Mouse (Mus musculus): ENCODE results near the gene Sh3bgrl2. TPM values are rescaled to one million over a fixed set of nuclear protein-coding genes. Genes with fewer than 3 reads are reported as not detected.

Sh3bgrl2 gene
- polyA plus RNA-seq, 1 experiment: 23.1 TPM

DNA sequence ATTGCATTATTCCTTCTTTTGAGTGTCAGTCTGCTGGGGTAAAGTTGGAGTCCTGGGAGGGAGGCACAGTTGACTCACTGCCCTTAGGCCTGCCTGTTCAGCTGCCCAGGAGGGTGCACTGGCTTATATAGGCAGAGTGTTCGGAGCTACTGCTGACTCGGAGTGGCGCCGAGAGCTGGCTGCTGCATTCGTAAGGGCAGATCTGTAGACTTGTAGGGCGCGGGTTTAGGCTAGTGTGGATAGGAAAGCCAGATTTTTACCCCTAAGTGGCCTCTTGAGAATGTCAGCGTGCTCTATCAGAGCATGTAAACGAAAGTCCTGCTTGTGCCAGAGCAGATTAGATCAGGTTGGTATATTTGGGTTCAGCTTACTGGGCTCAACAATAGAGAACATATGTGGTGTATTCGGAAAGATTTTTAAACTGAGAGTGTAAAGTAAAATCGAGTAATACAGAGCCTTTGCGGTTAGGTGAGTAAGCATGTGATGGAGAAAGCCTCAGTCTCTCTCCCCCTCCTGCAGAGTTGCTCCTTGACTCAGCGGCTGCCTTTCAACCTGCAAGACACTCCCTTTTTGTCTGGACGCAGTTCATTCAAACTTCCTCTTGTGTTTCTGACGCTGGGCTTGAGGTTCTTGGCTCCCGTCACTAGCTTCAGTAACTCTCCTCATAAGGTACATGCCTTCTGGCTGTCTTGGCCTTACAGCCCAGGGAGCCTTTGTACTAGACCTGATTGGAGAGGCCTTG is 15.9 kb downstream of the Sh3bgrl2 start:
- Histone ChIP-seq H3K4me1 (ENCODE audit: control insufficient read depth, insufficient read depth, low read length) (peaks cover 3% of the 10 kb centered on the region), H3K27ac (ENCODE audit: insufficient read depth, low read length) (no peak overlapping the region)

DNA sequence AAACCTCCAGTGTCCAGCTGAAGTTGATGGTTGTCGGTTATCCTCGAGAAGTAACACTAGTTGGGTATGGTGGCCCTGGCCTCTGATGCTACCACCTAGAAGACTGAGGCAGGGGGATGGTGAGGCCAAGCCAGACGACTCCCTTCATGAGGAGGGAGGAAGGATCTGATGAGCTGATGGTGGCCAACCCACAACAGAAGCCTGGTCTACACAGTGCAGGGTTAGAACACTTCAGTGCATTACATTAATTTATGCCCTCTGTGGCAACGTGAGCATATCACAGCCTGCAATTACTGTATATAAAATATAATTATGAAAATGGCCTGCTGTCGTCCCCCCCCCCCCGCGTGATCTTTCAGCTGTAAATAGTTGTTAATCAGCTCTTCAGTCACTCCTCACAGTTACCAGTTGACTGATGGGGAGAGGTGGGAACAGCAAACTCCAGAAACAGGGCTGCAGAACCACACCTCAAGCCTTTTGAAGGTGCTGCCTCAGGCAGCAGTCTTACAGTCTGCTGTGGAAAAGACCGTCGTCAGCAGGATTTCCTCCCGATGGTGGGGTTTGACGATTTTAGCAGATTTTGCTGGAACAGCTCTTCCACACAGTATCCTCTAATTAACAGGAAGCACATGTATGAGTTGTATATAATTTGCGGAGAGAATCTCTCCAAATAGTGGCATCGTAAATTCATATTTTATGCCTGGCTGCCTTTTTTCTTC is 17.0 kb downstream of the Sh3bgrl2 start:
- Histone ChIP-seq H3K4me1 (ENCODE audit: control insufficient read depth, insufficient read depth, low read length) (peaks cover 3% of the 10 kb centered on the region), H3K4me3 (ENCODE audit: low read depth, low read length) (no peak overlapping the region), H3K9ac (ENCODE audit: low read depth, poor library complexity, severe bottlenecking) (no peak overlapping the region), H3K27me3 (ENCODE audit: control insufficient read depth, insufficient read depth, low read length, poor library complexity, severe bottlenecking) (no peaks in the 10 kb centered on the region), H3K9me3 (replicated peaks; ENCODE audit: control insufficient read depth, insufficient read depth, low read length, poor library complexity, severe bottlenecking) (no peaks in the 10 kb centered on the region), H3K36me3 (ENCODE audit: control insufficient read depth, insufficient read depth, low read length, poor library complexity, severe bottlenecking) (no peaks in the 10 kb centered on the region), H3K27ac (ENCODE audit: insufficient read depth, low read length) (no peak overlapping the region)
- no peak for TF ChIP-seq CTCF (IDR thresholded peaks at IDR 0.05; ENCODE audit: low read depth, low read length)
- TF ChIP-seq POLR2A (IDR thresholded peaks at IDR 0.05; ENCODE audit: insufficient read depth, low read length): no peak

More for the DNA sequence above, 15.9 kb downstream of the Sh3bgrl2 start:
- Histone ChIP-seq H3K9me3 (replicated peaks; ENCODE audit: control insufficient read depth, insufficient read depth, low read length, poor library complexity, severe bottlenecking) (no peaks in the 10 kb centered on the region), H3K27me3 (ENCODE audit: control insufficient read depth, insufficient read depth, low read length, poor library complexity, severe bottlenecking) (no peaks in the 10 kb centered on the region), H3K36me3 (ENCODE audit: control insufficient read depth, insufficient read depth, low read length, poor library complexity, severe bottlenecking) (no peaks in the 10 kb centered on the region), H3K4me3 (ENCODE audit: low read depth, low read length) (no peak overlapping the region), H3K9ac (ENCODE audit: low read depth, poor library complexity, severe bottlenecking) (no peak overlapping the region)
- TF ChIP-seq POLR2A (IDR thresholded peaks at IDR 0.05; ENCODE audit: insufficient read depth, low read length): no peak
- TF ChIP-seq EP300 (IDR thresholded peaks at IDR 0.05; ENCODE audit: insufficient read depth, low read depth, low read length): no peak
- no peak for TF ChIP-seq CTCF (IDR thresholded peaks at IDR 0.05; ENCODE audit: low read depth, low read length)

DNA sequence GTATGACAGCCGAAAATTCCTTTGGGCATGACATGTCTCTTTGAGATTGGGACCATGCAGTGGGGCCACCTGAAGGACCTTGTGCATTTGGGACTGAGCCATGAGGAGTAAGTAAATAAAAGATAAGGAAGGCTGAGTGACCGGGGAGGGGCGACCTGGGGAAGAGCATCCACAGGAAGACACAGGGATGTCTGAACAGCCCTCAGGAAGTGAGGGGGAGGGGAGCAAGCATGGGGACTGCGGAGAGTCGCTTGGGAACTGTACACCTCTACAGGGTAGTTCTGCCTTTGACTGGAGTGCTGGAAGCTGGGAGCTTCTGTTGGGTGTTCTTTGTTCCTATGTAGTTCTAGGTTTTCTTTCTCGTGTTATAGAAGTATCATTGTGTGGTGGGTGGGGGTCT is 18.0 kb downstream of the Sh3bgrl2 start:
- no peak overlapping the region for H3K27ac ChIP-seq (ENCODE audit: insufficient read depth, low read length)
- H3K4me1 ChIP-seq (ENCODE audit: control insufficient read depth, insufficient read depth, low read length): peaks cover 3% of the 10 kb centered on the region

DNA sequence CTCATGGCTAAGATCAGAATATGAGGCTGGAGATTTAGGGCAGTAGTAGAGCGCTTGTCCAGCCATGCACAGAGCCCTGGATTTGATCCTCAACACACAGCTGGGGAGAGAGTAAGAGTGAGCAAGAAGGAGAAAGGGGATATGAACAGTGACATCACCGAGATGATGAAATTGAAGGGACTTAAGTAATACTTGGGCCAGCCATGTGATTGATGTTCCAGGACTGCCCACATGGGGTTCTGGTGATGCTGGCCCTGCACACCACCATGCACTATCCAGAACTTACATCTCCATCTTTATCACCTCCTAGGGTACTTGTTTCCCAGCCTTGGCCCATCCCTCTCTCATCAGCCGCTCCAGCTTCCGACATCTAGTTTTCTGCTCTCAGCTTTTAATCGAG is 20.0 kb downstream of the Sh3bgrl2 start:
- H3K4me3 ChIP-seq (ENCODE audit: low read depth, low read length): no peak overlapping the region
- H3K9ac ChIP-seq (ENCODE audit: low read depth, poor library complexity, severe bottlenecking): no peak overlapping the region
- H3K36me3 ChIP-seq (ENCODE audit: control insufficient read depth, insufficient read depth, low read length, poor library complexity, severe bottlenecking): no peaks in the 10 kb centered on the region
- H3K9me3 ChIP-seq (replicated peaks; ENCODE audit: control insufficient read depth, insufficient read depth, low read length, poor library complexity, severe bottlenecking): no peaks in the 10 kb centered on the region
- H3K4me1 ChIP-seq (ENCODE audit: control insufficient read depth, insufficient read depth, low read length): peaks cover 3% of the 10 kb centered on the region
- H3K27me3 ChIP-seq (ENCODE audit: control insufficient read depth, insufficient read depth, low read length, poor library complexity, severe bottlenecking): no peaks in the 10 kb centered on the region
- no peak for TF ChIP-seq POLR2A (IDR thresholded peaks at IDR 0.05; ENCODE audit: insufficient read depth, low read length)
- no peak for TF ChIP-seq CTCF (IDR thresholded peaks at IDR 0.05; ENCODE audit: low read depth, low read length)
- TF ChIP-seq EP300 (IDR thresholded peaks at IDR 0.05; ENCODE audit: insufficient read depth, low read depth, low read length): no peak
- H3K27ac ChIP-seq (ENCODE audit: insufficient read depth, low read length): no peak overlapping the region

More for the DNA sequence above, 18.0 kb downstream of the Sh3bgrl2 start:
- Histone ChIP-seq H3K36me3 (ENCODE audit: control insufficient read depth, insufficient read depth, low read length, poor library complexity, severe bottlenecking) (no peaks in the 10 kb centered on the region), H3K4me3 (ENCODE audit: low read depth, low read length) (no peak overlapping the region), H3K27me3 (ENCODE audit: control insufficient read depth, insufficient read depth, low read length, poor library complexity, severe bottlenecking) (no peaks in the 10 kb centered on the region), H3K9me3 (replicated peaks; ENCODE audit: control insufficient read depth, insufficient read depth, low read length, poor library complexity, severe bottlenecking) (no peaks in the 10 kb centered on the region), H3K9ac (ENCODE audit: low read depth, poor library complexity, severe bottlenecking) (no peak overlapping the region)
- TF ChIP-seq POLR2A (IDR thresholded peaks at IDR 0.05; ENCODE audit: insufficient read depth, low read length) (no peak), CTCF (IDR thresholded peaks at IDR 0.05; ENCODE audit: low read depth, low read length) (no peak), EP300 (IDR thresholded peaks at IDR 0.05; ENCODE audit: insufficient read depth, low read depth, low read length) (no peak)

DNA sequence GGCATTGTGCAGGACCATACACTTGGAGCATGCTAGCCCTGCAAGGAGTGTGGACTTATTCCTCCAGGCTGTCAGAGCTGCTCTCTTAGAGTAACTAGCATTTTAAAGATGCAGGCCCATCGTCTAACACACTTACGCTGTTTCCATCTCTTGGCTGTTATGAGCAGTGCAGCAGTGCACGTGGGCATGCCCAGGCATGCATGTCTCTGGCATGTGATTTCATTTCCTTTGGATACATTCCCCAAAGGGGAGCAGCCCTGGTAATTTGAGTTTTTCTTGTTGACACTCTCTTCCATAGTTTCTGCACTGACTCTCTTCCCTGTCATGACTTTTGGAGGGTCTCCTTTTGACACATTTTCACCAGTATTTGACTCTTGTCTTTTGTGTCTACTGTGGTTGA is 20.8 kb downstream of the Sh3bgrl2 start:
- Histone ChIP-seq H3K27ac (ENCODE audit: insufficient read depth, low read length) (0 out of 2 replicates have a peak overlapping the region, but pooled peaks have one; percentile 41), H3K9ac (ENCODE audit: low read depth, poor library complexity, severe bottlenecking) (no peak overlapping the region)
- TF ChIP-seq CTCF (IDR thresholded peaks at IDR 0.05; ENCODE audit: low read depth, low read length) (no peak), EP300 (IDR thresholded peaks at IDR 0.05; ENCODE audit: insufficient read depth, low read depth, low read length) (0 out of 2 replicates have a peak, but pooled peaks have one; percentile 23)

DNA sequence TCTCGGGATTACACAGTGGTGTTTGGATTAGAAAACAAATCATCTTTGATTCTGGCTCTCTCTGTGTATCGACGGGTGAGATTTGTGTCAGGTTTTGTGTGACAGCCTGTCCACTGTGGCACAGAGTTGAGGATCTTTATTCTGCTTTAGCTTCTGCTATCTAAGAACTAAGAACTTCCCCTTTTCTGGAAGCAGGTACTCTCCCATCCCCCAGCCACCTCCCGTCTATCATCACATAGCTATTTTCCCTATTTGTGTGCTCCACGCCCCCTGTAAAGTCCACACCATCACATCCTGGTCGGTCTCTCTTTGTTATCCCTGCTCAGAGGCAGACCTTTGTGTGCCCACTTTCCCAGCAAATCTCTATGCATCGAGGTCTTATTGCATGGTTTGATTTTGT is 21.8 kb downstream of the Sh3bgrl2 start:
- no peaks in the 10 kb centered on the region for H3K9me3 ChIP-seq (replicated peaks; ENCODE audit: control insufficient read depth, insufficient read depth, low read length, poor library complexity, severe bottlenecking)
- no peaks in the 10 kb centered on the region for H3K27me3 ChIP-seq (ENCODE audit: control insufficient read depth, insufficient read depth, low read length, poor library complexity, severe bottlenecking)
- TF ChIP-seq CTCF (IDR thresholded peaks at IDR 0.05; ENCODE audit: low read depth, low read length) (no peak), POLR2A (IDR thresholded peaks at IDR 0.05; ENCODE audit: insufficient read depth, low read length) (no peak), EP300 (IDR thresholded peaks at IDR 0.05; ENCODE audit: insufficient read depth, low read depth, low read length) (no peak)
- H3K4me1 ChIP-seq (ENCODE audit: control insufficient read depth, insufficient read depth, low read length): no peaks in the 10 kb centered on the region
- no peak overlapping the region for H3K9ac ChIP-seq (ENCODE audit: low read depth, poor library complexity, severe bottlenecking)
- no peak overlapping the region for H3K4me3 ChIP-seq (ENCODE audit: low read depth, low read length)
- no peak overlapping the region for H3K27ac ChIP-seq (ENCODE audit: insufficient read depth, low read length)
- no peaks in the 10 kb centered on the region for H3K36me3 ChIP-seq (ENCODE audit: control insufficient read depth, insufficient read depth, low read length, poor library complexity, severe bottlenecking)

More for the DNA sequence above, 20.8 kb downstream of the Sh3bgrl2 start:
- Histone ChIP-seq H3K9me3 (replicated peaks; ENCODE audit: control insufficient read depth, insufficient read depth, low read length, poor library complexity, severe bottlenecking) (no peaks in the 10 kb centered on the region), H3K4me1 (ENCODE audit: control insufficient read depth, insufficient read depth, low read length) (no peaks in the 10 kb centered on the region), H3K4me3 (ENCODE audit: low read depth, low read length) (no peak overlapping the region), H3K36me3 (ENCODE audit: control insufficient read depth, insufficient read depth, low read length, poor library complexity, severe bottlenecking) (no peaks in the 10 kb centered on the region), H3K27me3 (ENCODE audit: control insufficient read depth, insufficient read depth, low read length, poor library complexity, severe bottlenecking) (no peaks in the 10 kb centered on the region)

Data from ES-Bruce4 (cell line).